Mouse (Mus musculus) spleen, adult 2 months (tissue): ENCODE results near the gene Smarcc2.

ENCODE experiments used
- CTCF ChIP-seq: fragments of 200-500 bp; IDR thresholded peaks from 2 replicates; pipeline ENCODE4 v1.5.1; 2011; ENCODE audit warnings: mild to moderate bottlenecking, inconsistent platforms; ENCODE audit not compliant: insufficient read depth, insufficient read length, insufficient replicate concordance; ENCODE audit errors: extremely low read depth
- POLR2A ChIP-seq: fragments of 200-500 bp; IDR thresholded peaks from 2 replicates; pipeline ENCODE4 v1.6.1; 2011; ENCODE audit warnings: low read depth, low read length, inconsistent platforms

GRCm38 (mm10) chr10:128489785-128490184 is 30.7 kb downstream of the Smarcc2 start:
- TF ChIP-seq POLR2A (no peak), CTCF (no peak)
